Mouse (Mus musculus) cerebellum, adult 8-10 months (tissue): ENCODE measurements at regions not wholly inside any gene's neighbourhood (a gene's known extent, or its start where the extent isn't known, plus 50 kb on each side); places are given as distances from the start of the nearest gene placed in this dataset.

Experiments used
- DNase-seq: peaks from one replicate; pipeline ENCODE4 v3.0.0; 2022

GRCm38 (mm10) chr1:186435336-186435972, 270.3 kb downstream of the Tgfb2 start:
- no peak for DNase-seq

DNA sequence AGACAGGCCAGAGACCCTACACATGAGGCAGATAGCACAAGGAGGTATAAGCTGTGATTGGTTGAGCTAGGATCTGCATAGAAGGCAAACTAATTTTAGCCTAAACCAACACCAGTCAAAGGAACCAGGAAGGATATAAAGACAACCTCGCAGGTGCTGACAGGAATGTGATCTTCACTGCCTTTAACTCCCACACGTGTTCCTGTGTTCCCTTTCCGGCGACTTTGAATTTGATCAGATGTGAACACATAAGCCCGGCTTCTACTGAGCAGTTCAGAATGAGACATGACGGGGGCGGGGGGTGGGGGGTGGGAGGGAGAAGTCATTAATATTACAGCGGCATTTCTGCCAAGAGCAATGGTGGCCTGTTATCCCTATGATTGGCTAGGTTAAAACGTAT, 271.0 kb downstream of the Tgfb2 start:
- no peak for DNase-seq

GRCm38 (mm10) chr1:186434007-186434406, 271.8 kb downstream of the Tgfb2 start:
- no peak for DNase-seq

DNA sequence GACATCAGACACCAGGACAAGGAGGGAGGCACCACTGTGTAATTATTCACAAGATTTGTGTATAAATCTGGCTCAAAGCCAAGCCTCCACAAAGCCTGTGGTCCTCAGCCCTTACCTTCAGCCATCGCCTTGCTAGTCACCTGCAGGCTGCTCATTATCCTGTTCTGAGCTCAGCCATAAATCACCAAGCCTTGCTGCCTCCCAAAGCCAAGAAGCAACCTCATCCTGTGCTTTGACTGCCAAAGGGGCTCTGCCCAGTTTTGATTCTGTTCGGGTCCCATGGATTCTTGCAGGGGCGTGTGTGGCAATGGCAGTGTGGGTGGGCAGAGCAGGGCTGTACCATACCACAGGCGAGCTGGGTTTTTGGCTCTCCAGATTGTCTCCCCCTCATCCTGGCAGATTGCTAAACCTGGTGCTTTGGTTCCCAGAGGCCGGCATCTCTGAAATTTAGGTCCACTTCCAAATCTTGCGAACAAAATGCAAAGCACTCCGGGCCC, 272.6 kb downstream of the Tgfb2 start:
- DNase-seq = no peak

DNA sequence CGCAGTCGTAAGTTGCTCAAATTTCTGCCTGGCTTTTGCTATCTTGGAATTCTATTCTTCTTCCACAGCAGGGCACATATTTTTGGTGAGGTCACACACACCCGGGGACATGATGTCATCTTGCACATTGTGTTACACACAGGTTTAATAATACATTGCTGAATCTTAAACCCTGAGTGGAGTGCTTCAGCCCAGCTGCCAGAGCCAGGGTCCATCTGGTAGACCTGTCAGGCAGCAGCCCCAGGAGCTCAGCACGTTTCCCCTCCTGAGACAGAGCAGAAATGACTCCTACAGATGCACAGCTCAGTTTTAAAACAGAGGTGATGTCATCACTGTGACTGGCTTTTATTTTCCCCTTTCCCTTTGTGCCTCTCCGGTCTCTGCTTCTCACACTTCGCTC, 280.4 kb downstream of the Tgfb2 start:
- no peak for DNase-seq

DNA sequence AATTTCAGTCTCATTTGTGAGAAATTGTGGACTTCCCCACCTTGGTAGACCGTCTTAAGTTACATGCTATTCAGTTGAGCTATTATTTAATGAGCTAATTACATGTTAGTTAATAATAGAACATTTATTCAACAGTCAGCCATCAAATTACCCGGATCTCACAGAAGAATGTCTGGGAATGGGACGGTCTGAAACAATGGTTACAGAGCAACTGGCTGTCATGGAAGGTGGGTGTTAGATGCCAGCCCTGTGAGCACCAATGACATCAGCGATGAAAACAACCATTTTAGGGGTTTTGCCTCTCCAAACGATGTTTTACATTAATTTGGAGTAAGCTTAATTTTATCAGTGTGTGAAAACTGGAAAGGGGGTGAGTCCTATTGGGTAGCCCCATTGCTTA, 281.7 kb downstream of the Tgfb2 start:
- DNase-seq = no peak

- no peak for DNase-seq
These were observed 288.7 kb downstream of the Tgfb2 start for GRCm38 (mm10) chr1:186417101-186417500.

GRCm38 (mm10) chr1:186415321-186415720, 290.5 kb downstream of the Tgfb2 start:
- no peak for DNase-seq

DNA sequence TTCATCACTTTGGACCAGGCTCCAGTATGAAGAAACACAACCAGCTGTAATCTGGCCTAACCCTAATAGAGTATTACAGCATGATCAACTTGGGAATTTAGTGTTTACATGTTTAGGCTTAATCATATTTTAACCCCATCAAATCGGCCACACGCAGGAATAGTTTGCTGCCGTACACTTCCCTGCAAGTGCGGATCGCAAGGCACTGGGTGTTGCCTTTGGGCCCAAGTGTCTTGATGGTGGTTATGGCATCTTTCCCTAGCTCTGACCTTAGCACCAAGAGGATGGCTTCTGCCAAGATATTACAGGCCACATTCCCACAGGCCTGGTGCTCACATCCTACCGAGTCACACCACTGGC, 291.9 kb downstream of the Tgfb2 start:
- no peak for DNase-seq

DNA sequence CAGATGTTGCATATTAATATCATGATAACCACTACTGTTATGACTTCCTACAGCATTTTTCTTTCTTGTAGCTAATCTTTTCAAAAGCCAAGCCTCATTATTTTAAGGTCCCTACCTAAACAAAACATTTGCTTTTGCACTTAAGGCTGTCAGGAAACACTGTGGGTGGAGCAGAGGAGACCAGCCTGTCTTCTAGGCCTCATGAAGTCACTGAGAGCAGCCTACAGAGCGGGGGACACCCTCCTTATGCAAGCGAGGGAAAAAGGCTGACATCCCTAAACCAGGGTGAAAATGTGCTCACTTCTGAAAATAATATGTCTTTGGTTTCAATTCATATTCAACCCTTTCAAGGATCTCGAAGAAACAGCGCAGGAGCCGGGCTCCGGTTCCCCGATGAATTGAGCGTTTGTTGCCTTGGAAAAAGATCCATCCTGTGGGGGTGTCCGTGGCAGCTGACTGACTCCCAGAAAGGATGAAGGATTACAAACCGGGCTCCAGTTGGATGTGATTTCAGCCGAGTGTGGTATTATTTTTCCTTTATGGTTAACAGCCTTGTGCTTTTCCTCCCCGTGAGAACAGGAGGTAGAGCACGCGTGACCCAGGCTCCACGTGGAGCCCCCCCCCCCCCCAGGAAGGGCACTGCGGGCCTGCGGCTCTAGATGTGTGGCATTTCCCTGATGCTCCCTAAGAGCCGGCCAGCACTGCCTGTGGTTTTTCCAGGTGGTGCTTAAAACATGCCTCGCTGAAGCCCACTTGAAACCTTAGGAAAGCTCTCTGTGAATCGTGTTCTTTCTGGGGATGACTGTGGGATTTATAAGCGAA, 292.5 kb downstream of the Tgfb2 start:
- no peak for DNase-seq

DNA sequence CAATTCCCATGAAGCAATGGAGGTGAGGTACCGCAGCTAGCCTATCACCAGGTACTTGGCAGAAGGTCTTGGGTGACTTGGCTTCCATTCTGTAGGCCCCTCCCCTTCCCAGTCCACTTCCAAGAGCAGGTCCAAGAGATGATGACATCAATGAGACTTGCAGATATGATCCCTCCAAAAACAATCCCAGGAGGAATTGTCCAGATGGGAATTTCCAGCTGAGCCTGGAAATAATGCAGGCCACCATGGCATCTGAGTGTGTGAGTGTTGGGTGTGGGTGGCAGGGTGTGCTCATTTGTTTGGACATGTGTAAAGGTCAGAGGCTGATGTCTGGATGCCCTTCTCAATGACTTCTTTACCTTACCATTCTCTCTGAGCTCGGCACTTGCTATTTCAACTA, 293.5 kb downstream of the Tgfb2 start:
- DNase-seq = no peak

- DNase-seq = no peak
These were observed 291.9 kb upstream of the Lyplal1 start for GRCm38 (mm10) chr1:186408986-186409441.

DNA sequence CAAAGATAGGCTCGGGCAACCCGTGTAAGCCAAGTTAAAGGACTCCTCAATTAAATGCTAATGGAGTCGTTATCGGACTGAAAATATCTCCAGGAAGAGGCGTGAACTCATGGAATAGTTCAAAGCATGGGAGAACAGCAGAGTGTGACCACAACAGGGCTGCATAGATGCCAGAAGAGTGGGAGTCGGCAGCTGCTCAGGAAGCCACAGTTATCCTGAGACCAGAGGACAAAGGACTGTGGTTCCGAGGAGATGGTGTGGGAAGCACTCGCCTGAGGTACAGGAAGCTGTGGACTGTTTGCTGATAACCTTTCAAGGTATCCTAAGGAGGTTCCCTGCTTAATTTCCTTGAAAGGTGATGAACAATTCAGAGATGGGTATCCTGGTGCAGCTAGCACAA, 290.5 kb upstream of the Lyplal1 start:
- DNase-seq = no peak

DNA sequence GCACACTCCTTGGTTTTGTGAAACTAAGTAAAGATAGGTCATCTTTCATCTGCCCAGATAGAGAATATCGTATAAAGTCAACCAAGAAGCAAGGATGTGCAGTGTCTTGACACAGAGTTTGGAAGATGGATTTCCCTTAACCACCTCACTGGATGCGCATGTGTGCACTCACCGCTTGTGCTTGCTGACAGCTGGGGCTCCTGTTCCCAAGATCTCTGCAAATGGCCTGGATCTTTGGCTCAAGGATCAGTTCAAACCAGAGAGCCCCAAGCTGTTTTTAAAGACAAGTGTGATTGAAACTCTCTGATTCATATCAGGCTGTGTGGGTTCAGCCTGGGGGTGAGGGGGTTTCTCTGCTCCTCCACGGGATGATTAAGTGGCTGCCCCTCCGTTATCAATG, 288.6 kb upstream of the Lyplal1 start:
- DNase-seq = no peak

GRCm38 (mm10) chr1:186399762-186400161, 282.7 kb upstream of the Lyplal1 start:
- DNase-seq = no peak

DNA sequence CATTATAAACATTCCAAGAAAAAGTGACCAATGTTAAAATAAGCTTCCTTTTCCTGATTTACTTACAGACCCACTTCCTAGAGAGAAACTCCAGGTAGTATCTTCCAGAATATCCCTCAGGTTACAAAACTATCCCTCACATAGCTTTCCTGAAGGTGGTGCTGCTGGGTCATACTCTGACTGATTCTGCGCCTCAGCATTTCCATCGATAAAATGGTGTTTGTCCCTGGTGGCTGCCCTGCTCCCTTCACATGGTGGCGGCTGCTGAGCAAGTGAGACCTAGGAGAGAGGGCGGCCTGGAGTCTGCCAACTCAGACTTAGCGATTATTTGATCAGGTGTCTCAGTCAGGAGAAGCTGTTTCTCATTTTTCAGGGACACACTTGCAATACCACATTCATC, 275.9 kb upstream of the Lyplal1 start:
- DNase-seq = no peak

DNA sequence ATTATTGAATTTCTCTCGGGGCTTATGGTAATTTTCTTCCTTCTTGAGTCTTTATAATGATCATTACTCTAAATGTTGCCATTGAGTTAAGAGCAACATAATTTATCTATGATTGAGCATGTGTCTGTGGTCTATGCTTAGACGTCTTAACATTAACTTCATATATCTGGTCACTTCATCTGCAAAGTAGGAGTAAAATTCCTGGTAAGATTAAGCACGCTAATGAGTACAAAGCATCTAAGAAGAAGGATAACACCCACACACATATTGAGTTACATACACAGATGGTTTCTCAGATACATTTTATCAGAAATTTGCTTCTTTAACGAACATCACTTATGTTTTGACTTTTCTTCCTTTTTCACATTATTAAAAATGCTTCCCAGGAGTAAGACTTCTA, 267.3 kb upstream of the Lyplal1 start:
- DNase-seq = no peak

- DNase-seq = no peak
These were observed 266.3 kb upstream of the Lyplal1 start for GRCm38 (mm10) chr1:186383453-186383852.

DNA sequence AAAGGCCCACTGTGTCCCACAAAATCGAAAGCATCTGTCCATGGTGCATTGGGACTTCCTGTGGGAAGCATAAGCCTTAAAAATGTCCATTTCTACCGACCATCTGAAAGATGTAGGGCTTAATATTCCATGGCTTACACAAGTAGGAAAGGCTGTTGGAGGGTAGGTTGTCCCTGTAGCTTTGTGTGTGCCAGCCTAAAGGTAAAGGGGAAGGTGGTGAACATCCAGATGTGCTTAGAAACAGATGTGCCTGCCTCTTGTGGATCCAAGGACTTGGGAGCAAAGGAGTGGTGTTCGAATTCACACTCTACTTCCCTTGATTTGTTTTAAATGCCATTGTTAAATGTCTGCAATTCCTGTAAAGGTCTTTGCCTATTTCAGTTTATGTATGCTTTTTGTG, 265.9 kb upstream of the Lyplal1 start:
- DNase-seq = no peak

GRCm38 (mm10) chr1:186379938-186380847, 263.1 kb upstream of the Lyplal1 start:
- no peak for DNase-seq

DNA sequence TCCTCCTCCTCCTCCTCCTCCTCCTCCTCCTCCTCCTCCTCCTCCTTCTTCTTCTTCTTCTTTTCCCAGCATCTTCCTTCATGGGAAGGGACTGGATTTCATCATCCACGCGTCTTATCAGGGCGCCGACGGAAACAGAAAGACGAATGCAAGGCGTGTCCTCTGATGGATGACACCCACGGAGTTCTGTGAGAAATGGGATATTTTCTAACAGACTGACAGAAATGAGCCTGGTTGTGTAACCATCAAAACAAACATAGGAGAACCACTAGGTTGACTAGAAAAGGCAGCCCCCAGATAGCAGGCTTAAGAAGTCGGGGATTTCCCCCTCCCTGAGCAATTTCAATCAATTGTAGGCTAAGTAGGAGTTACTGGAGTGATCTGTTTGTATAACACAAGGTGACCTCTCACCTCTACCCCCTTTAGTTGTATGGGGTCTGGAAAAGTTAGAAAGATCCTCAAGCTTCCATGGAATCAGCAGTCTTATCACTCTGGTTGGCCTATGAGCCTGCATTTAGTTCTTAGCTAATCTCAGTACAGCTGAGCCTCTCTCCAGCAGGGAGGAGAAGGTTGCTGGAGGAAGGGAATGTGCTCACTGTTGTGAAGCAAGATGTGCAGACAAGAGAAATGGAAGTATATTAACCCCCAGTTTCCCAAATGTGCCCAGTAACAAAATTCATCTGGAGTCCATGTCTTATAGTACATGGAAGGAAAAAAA, 260.0 kb upstream of the Lyplal1 start:
- no peak for DNase-seq

DNA sequence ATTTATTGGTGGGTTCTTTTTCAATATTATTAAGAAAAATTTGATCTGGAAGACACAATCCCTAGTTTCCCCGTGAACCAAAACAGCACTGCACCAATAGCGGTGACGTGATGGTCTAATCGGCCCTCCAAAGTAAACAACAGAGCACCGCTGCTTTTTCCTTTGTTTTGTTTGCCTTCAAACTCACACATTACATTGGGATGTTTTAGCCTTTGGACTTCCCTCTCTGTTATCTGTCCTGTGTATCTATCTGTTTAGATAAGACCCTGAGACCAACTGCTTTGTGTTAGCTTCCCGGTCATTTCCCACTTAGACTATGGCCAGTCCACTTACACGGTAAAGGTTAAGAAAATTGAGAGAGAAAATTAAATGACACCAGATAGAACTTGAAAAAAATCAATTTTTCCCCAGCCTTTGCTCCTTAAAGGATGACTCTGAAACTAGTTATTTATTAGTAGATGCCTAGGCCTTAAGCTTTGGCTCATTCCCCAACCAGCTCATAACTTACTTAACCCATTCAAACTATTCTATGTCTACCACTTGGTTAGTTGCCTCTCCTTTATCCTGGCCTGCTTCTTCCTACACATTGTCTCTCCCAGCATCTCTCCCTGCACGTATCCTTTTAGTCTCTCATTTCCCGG, 257.0 kb upstream of the Lyplal1 start:
- no peak for DNase-seq
